Mouse (Mus musculus): ENCODE measurements around the gene Lrrc9. TPM values are rescaled to one million over a fixed set of nuclear protein-coding genes. Genes with fewer than 3 reads are reported as not detected.

The Lrrc9 gene
- total RNA-seq, 4 experiments from 2014 or later, result 0.14 to 0.44 (median 0.23) TPM

DNA sequence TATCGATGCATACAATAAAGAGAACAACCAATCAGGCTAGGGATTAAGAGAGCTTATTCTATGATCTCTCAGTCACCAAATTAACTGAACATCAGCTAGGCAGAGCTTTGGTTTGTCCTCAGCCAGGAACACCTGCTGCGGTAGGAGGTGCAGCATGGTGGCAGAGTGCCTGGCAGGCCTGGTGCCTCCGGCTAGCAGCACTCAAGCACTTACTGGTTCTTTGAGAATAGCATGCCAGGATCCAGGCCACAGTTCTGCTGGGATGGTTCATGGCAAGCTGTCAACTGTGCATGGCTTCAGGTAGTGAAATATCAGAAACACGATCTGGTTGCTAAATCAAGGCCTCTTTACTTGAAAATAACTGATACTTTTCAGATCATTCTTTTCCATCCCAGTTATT is 26.1 kb downstream of the Lrrc9 start:
- no peak for DNase-seq (ENCODE audit: low spot score)

DNA sequence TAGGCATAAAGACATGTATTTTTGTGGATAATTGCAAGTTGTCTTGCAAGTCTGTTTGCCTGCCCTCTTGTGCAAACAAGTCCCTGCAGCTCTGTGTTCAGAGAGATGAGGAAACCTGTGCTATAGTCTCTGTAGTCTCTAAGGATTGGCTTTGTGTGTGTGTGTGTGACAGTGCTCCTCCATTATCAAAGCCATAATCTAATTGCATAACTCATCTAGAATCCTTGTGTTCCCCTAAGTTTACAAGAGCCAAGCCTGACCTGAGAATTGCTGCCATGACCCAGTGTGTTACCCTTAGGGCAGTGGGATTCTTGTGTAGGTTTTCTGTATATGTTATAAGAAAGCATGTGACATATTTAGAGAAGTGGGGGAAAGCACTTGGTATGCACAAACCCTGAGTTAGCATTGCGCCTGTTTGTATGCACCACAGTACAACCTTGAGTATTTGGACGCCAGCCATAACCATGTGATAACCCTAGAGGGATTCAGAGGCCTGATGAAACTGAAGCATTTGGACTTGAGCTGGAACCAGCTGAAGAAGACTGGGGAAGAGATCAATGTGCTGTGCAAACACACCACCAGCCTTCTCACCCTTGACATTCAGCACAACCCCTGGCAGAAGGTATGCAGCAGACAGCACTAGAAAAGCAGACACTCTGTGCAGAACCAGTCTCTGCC is 35.2 kb downstream of the Lrrc9 start:
- no peak for DNase-seq (ENCODE audit: low spot score)

DNA sequence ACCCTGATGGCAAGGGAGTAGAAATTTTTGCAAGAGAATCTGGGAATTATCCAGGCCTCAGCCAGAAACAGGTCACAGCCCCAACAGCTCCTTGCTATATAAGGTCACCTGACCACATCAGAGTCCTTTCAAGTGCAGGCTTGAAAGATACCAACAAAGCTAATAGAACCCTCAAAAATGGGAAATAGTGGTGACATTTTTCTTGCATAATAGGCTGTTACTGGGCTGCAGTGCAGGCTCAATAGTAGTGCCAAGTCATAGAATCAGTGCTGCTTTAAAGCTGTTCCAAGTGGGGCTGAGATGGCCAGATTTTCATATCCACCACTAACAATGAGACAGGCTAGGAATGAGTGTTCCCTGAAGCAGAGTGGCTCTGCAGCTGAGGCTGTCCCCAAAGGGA is 40.6 kb downstream of the Lrrc9 start:
- no peak for DNase-seq (ENCODE audit: low spot score)

DNA sequence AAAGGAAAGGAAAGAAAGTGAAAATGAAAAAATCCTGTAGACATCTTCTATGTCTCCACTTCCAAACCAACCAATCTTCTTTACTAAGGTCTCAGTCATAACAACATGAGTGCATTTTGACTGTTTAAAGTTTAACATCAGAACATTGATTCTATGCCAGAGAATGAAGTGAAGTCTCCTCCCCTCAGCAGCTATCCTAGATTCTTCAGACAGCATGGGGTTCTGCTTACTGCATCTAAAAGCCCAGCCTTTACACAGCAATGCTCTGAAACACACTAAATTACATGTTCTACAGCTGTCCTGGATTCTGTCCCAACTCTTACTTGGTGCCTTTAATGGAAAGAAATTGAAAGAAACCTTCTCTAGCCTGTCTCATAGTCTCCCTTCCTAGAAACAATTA is 43.2 kb downstream of the Lrrc9 start:
- no peak for DNase-seq (ENCODE audit: low spot score)

DNA sequence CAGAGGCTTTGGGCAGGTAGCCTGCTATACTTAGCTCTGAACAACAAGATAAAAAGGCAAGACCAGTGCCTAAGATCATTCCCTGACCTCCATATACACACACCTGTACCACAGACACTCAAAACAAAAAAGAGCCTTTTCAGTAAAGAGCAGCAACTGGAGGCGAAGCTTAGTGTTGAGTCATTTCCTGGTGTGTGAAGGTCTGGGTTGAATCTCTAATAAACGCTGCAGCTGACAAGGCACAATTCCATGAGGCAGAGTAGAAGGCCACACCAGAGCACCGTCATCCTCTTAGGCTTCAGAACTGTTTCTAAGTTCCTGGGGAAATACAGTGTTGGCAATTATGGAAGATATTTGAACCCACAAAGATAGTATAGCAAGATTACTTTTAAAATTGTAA is 45.8 kb downstream of the Lrrc9 start:
- DNase-seq (ENCODE audit: low spot score), result no peak

DNA sequence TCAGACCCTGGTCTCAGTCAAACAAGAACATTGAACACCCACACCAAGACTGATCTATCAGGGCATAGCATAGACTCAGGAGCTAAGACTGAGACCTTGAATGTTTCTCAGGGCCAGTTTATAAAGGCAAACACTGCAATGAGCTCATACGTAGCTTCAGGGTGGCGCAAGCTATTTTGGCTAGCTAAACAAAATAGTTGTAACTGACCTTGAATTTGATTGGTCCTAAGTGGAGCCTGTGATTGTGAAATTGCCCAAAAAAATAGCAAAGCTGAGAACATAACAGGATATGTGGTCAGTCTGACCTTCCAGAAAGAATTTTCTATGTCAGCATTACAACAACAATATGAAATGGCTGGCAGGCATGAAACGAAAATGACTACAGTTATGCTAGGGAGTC is 48.3 kb downstream of the Lrrc9 start:
- peak; percentile 34 for DNase-seq (ENCODE audit: low spot score)

DNA sequence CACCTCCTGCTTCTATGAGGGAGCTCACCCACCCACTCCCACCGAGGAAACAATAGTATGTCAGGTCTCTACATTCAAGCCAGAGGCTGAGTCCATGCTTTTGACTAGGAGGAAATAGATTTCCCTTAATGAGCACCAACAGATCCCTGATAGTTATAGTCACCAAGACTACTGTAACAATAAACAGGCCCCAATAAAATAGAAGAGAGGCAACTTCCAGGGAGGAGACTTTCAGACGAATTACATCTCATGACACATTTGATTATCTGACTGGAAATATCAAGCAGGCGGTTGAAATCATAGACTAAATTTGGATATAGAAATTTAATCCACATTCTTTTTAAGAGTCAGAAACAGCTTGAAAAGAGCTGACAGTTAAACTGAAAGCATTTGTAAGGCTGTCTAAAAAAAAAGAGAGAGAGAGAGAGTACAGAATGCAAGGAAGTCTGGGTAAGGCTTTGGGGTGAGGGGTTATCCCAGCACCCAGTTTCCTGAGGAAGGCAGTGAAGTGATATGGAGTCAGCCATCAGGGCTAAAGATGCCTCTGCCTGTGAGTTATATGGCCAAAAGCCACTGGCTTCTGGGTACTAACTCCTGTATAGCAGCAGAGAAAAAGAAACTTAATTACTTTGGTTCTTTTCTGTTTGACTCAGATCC is 49.5 kb downstream of the Lrrc9 start:
- DNase-seq (ENCODE audit: low spot score), result no peak

DNA sequence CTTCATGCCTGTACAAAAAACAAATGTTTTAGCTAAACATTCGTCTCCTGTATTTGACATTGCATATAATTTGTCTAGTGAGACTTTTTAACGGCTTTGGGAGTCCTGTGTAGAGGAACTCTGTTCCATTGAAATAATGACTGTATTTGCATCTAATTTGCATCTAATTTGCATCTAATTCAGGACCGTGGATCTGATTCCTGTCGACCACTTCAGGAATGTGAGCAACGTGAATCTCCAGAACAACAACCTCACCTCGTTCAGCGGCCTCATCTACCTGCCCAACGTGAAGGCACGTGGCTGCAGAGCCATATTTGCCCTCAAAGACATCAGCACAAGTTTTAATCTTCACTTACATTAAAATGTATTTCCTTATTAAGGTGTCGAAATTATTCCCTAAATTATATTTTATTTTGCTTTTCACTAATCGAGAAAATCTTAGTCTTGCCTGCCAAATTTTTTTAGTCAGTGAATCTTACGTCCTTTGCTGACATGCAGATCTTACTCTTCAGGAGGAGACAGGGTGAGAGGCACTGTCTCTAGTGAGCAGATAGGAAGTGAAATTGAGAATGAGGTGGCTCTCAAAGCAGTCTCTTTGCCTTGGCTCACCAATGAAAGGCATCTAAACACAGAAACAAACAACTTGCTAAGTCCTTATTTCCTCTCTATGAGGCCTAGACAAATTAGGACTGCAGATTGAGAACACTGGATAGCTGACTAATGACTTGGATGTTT is 55.4 kb downstream of the Lrrc9 start:
- no peak for DNase-seq (ENCODE audit: low spot score)

DNA sequence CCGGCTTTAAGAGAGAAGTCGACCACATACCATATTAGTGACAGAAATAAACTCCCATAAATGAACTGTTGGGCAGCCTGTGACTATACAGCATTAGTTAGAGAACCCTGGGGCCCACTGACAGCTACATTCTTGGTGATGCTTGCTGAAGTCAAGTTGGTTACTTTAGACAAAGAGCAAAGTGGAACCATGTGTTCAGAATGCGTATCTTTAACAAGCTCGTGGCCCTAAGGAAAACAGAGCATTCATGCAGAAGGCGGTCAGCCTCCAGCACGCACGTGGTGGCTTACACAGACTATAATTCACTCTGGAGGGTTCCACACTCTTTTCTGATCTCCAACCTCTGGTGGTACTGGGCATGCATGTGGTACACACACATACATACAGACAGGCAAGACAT is 67.9 kb downstream of the Lrrc9 start:
- no peak for DNase-seq (ENCODE audit: low spot score)

DNA sequence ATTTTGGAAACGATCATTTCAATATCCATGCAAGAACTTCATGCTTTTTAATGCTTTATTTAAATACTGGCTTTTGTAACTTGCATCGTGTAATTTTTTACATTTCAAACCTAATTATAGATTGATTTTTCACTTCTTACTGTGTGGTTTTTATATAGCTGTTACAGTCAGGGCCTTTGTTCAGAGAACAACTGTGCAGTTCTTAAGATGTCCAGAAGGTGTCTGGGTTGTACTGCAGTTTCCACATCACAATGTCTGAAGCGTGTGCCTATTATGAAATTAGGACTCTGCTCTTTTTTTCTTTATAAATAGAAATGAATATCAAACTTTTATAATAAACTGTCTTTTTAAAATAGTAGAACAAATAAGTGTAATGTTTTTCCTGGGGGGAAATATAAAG is 73.8 kb downstream of the Lrrc9 start:
- peak; percentile 15 for DNase-seq (ENCODE audit: low spot score)

DNA sequence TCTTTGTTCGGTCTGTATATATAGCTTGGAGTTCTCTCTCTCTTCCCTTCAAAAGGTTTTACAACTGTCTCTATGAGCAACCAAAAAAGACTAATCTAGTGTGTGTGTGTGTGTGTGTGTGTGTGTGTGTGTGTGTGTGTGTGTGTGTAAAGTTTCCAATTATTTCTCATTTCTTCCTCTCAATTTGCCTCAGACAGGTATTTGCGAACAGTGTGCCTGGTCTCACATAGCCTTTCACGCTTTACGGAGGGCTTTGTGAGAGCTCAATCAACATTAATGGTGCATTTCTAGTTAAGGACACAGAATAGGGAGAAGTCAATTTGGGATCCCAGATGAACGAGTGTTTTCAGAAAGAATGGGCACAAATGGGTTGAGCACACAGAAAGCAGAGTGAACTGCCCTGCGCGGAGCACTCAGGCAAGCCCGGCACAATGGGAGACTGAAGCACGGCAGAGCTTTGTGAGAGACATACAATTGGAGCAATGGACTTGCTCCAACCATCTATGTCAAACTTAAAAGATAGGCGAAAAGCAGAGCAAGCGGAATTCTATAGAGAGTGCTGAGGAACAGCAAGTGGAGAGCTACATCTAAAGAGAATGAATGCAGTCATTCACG is 76.6 kb downstream of the Lrrc9 start:
- no peak for DNase-seq (ENCODE audit: low spot score)

DNA sequence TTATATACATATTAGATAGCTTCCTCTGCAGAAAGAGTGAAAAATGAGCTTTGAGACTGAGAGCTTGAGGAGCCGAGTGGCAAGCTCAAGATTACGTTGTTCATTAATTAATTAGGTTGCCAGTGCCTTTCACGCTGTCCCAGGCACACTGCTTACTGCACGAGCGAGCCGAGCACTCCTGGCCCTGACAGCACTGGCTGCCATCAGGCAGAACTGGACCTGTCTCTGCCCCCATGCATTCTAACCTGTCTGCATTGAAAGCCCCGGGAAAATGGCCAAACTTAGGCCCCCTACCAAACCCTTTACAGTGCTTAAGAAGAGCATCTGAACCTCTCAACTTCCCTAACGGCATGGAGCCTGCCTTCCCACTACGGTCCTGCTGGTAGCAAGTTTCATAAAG is 77.7 kb downstream of the Lrrc9 start:
- DNase-seq (ENCODE audit: low spot score), result no peak

DNA sequence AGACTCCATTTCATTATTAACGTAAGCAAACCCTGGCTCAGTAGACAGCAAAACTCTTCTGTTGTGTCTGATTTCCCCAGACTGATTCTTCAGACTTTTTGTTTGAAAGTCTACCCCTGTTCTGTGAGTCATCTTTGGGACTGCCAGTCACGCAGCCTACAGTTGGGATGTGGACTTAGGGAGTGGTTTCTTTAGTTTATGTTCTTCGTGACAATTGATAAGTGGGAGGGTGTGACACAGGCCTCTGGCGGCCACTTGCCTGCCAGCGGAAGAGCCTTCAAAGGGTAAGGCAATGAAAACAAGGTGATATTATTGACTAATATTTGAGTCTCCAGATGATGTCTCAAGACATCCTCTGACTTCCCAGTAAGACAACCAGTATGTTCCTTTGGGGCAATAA is 78.2 kb downstream of the Lrrc9 start:
- no peak for DNase-seq (ENCODE audit: low spot score)

DNA sequence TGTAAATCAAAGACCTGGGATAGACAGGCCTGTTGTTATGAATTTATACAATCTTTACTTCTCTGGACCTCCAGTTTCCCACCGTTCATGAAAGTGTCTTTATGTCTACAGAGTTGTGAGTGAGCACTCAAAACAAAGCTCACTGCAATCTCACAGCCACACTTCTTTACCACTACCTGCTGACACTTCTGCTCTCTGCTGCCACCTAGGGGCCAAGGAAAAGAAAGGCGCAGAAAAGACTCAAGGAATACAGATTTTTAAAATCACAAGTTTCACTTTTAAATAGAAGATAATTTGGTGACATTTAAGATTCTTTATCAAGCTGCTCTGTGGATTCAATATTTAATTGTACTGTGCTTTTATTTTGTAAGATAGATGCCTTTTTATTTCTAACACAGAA is 79.0 kb downstream of the Lrrc9 start:
- peak; percentile 30 for DNase-seq (ENCODE audit: low spot score)

DNA sequence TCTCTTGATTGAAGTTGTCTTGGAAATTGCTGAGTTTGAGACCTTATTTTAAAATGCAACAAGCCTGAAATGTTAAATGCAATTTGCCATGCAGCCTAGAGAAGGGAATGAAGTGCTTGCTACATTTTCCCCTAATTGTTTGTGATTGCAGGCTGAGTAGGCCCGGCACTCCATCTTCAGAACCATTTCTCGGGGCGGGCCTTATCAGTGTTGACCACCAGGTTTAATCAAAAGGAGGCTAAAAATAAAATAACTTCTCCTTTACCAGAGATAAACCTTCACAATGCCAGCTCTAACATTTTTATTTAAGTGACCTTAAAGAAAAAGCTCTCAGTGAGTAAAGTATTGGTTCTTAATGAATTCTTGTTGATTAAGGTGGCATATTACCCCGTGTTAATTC is 83.9 kb downstream of the Lrrc9 start:
- DNase-seq (ENCODE audit: low spot score), result no peak

DNA sequence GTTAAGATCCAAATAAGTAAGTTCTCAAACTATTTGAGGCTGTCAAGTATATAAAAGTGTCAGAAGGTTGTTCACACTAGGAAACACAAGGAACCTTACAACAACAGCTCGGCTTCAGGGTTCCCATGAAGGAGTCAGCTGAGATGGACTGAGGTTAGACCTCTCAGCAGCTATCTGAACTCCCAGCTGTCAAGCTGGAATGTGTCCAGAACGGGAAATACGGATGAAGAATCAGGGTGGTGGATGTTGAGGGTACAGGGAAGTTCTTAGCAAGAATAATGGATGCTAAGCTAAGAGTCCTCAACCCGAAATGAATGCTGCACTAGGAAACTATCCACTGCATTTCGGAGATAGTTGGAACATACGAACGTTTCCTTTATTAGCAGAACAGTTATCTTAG is 90.6 kb downstream of the Lrrc9 start:
- no peak for DNase-seq (ENCODE audit: low spot score)

DNA sequence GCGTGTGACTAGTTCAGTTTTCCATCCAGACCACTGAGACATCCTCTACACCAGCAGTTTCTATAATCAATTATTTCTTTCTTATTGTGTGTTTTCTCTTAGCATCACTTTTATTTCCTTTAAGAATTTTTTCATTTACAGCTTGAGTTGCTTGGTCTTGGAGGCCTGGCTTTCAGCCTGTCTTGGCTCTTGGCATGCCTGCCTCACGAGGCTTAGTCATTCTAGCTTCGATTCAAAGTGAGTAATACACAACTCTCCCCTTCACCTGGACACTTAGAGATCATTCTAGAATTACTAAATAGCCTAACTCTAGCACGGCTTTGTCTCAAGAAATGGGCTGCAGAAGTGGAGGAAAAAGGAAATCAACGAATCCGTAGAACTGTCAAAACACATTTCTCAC is 92.3 kb downstream of the Lrrc9 start:
- no peak for DNase-seq (ENCODE audit: low spot score)

DNA sequence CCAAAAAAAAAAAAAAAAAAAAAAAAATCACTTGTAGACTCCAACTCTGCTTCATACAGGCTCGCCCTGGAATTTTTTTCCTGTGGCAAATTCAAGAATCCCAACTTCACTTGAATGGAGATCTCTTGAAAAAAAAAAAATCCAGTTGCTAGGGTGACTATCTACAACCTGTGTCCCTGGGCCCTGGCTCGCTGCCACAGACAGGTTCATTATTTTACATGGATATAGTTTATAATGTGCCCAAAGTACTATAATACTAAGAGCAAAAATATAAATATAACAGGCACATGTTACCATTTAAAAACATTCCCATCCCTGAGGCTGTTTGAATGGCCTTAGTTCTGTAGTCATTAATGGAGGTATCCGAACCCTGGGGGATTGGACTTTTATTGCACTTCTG is 93.9 kb downstream of the Lrrc9 start:
- DNase-seq (ENCODE audit: low spot score), result no peak

DNA sequence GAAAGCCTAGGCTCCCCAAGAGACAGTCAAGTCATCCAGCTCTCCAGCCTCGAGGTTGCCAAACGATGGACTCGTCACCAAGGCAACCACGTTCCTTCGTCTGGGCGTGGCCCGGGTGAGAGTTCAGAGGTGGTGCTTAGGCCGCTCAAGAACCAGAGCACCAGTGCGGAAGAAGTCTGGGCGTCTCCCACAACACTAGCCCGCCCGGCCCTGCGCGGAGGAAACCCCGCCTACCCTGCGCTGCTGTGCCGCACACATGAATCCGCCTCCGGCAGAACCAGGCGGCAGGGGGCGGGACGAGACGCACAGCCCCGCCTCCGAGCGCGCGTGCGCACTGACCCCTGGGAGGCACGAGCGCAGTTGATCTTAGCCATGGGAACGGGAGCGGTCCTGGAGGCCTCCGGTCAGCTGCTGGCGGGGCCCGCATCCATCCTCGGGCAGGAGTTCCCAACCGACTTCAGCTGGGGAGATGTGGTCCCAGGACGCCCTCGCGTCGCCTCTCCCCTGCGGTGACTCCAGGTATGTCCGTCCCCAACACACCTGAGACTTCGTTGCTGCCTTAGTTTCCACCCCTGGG is 94.4 kb downstream of the Lrrc9 start, which contains the start of gene Pcnx4:
Gene Pcnx4, plus strand, starts transcription at position 363 of the 577 bp plus-strand sequence.
- DNase-seq (ENCODE audit: low spot score), result peak; percentile 96

DNA sequence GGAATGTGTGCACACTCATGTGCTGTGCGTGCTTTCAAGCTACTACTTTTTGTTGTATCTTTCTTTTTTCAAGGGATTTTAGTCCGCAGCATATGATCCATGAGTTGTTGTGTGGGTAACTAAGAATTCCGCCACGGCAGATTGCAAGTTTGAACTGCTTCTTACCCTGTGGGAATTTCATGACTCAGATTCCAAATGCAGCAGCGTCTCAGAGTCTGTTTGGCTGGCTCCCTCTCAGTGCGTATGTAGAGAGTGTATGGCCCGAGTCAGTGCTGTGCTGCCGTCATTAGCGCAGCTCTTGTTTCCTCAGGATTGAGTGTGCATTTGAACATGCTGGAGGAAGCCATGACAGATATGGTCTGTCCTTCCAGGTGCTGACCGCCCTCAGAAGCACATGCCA is 96.9 kb downstream of the Lrrc9 start:
- no peak for DNase-seq (ENCODE audit: low spot score)

DNA sequence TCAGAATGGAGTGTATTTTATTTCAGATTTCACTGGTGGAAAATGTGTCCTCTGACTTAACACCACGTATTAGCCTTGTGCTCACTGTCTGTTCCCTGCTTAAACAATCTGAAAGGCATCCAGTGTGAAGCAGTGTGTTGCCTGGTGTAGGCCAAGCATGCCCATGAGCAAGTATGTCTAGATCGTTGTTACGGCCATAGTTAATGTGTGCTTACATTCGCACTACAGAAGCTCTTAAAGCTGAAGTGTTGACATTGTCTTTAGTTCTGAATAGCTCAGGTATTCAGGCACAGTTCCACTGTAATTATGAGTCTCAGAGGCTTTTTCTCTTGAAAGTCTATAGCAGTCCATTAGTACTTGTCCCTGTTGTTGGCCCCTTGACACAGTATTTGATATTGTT is 112.7 kb downstream of the Lrrc9 start:
- no peak for DNase-seq (ENCODE audit: low spot score)

DNA sequence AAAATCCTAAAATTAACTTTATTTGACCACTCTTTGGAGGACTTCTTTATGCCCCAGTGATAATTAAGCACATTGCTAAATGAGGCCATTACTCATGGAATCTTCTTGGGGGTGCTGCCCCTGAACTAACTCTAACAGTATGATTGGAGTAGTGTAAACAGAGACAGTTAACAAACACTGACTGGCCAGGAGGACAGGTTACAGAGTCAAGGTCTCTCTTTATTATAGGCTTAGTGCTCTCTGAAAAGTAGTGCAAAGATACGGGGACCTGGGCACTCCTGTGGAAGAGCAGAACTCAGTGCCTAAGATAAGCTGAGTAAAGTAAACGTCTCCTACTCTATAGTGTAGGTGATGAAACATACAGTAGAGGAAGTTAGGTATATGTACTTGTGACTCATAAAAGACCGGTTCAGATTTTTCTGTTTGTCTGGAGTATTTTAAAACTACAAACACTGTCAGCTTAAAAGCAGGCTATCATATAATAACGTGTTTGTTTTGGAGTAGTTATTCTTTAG is 122.7 kb downstream of the Lrrc9 start:
- no peak for DNase-seq (ENCODE audit: low spot score)
